In the genomic region with DNA sequence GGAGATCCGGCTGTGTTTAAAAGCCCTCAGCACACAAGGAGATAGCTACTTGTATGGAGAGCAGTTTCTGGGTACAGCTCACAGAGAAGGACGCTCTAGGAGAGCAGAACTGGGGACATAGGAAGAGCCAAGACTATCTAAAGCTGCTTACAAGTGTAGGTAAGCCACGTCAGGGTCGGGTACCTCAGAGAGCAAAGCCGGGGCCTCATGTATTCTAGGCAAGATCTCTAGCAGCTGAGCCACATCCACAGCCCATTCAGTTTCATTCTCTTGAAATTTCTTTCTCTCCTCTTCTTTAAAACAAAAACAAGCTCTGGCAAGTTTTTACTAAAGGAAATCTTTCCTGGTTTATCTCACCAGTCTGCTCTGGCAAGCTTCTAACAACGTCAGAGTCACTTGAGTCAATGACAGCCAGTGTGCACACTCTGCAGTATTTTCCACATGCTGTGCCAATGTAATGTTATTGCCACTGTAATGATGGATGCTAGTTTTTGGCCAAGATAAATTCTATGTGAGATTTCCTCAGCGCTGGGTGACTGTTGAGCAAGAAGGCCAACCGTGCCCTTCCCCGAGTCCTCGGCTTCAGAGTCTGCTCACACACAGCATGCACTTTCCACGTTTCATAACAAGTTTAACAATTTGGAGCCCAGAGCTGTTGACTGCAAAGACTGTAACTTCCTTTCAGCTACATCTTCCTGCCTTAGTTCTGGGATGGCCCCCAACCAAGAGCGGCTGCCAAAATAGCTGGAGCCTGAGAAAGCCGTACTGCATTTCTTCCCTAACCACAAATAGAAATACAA, we compare ENCODE assay signal across 9 mouse cellular contexts. TPM values are rescaled to one million over a fixed set of nuclear protein-coding genes. Genes with fewer than 3 reads are reported as not detected.
A peak's percentile ranks its signal among the peaks of the same experiment; 100 is the strongest.
DNase-seq lines count a peak whose midpoint lies in the region; ATAC-seq lines count a peak whose summit lies in the region.
"Had no signal": no experiment of that assay in that cellular context is flagged by ENCODE, and none has a peak within 500 bp of the region (broad histone marks: within the 10 kb centered on the region; RNA-seq: fewer than 3 reads in every experiment).

No protein-coding gene starts in this region.

- DNase-seq in liver, embryonic 13.5 days, result no peak
- DNase-seq in heart, postnatal 10 days, result peak; percentile 80 to 83
- DNase-seq in layer of hippocampus, postnatal 25 days (ENCODE audit: extremely low spot score in 1 of 2, low spot score in 1 of 2), result peak; percentile 11 to 13

- H3K9ac ChIP-seq in liver, embryonic 13.5 days, result no peak overlapping the region
- H3K9ac ChIP-seq in liver, embryonic 12.5 days, result no peak overlapping the region
- no peak overlapping the region for H3K9ac ChIP-seq in hindbrain, embryonic 13.5 days
- no peak overlapping the region for H3K9ac ChIP-seq in midbrain, embryonic 16.5 days (ENCODE audit: low read depth, low read length)

- 60% methylated on average over 13 of the region's 13 CpGs for WGBS in liver, embryonic 13.5 days (ENCODE audit: insufficient replicate concordance)
- 60% methylated on average over 13 of the region's 13 CpGs for WGBS in liver, embryonic 12.5 days (ENCODE audit: insufficient replicate concordance)
- WGBS in hindbrain, embryonic 13.5 days, result 87% methylated on average over 13 of the region's 13 CpGs
- WGBS in midbrain, embryonic 16.5 days, result 84% methylated on average over 13 of the region's 13 CpGs

- H3K27ac ChIP-seq in liver, embryonic 13.5 days, result peak overlapping the region; percentile 29
- no peak overlapping the region for H3K27ac ChIP-seq in liver, embryonic 12.5 days
- no peak overlapping the region for H3K27ac ChIP-seq in hindbrain, embryonic 13.5 days
- no peak overlapping the region for H3K27ac ChIP-seq in midbrain, embryonic 16.5 days (ENCODE audit: low read length)

- no peaks in the 10 kb centered on the region for H3K27me3 ChIP-seq in liver, embryonic 13.5 days
- H3K27me3 ChIP-seq in liver, embryonic 12.5 days (replicated peaks), result no peaks in the 10 kb centered on the region
- H3K27me3 ChIP-seq in hindbrain, embryonic 13.5 days, result no peaks in the 10 kb centered on the region
- no peaks in the 10 kb centered on the region for H3K27me3 ChIP-seq in midbrain, embryonic 16.5 days (ENCODE audit: control insufficient read depth, insufficient read depth, low read depth, low read length)

- intact Hi-C loops in heart, postnatal 10 days (cut with DNase I), result no loop called here

- no peak overlapping the region for H3K4me3 ChIP-seq in liver, embryonic 13.5 days (replicated peaks)
- H3K4me3 ChIP-seq in liver, embryonic 12.5 days, result no peak overlapping the region
- H3K4me3 ChIP-seq in hindbrain, embryonic 13.5 days, result no peak overlapping the region
- H3K4me3 ChIP-seq in midbrain, embryonic 16.5 days (ENCODE audit: low read depth, low read length), result no peak overlapping the region

- peaks cover 5% of the 10 kb centered on the region; the same call in 1 of the 2 replicates for H3K4me1 ChIP-seq in liver, embryonic 13.5 days (replicated peaks)
- no peaks in the 10 kb centered on the region for H3K4me1 ChIP-seq in liver, embryonic 12.5 days
- no peaks in the 10 kb centered on the region for H3K4me1 ChIP-seq in hindbrain, embryonic 13.5 days (replicated peaks)
- no peaks in the 10 kb centered on the region for H3K4me1 ChIP-seq in midbrain, embryonic 16.5 days (ENCODE audit: control insufficient read depth, insufficient read depth, low read length)

- no peak for ATAC-seq in liver, embryonic 13.5 days (ENCODE audit: low read depth)
- no peak for ATAC-seq in liver, embryonic 12.5 days
- ATAC-seq in frontal cortex, adult (ENCODE audit: low TSS enrichment), result peak; percentile 94
- peak; percentile 89 for ATAC-seq in megakaryocyte progenitor cell, adult 5-6 weeks (replicated peaks; ENCODE audit: poor library complexity)
- ATAC-seq in hindbrain, embryonic 13.5 days (ENCODE audit: low FRiP score), result no peak
- no peak for ATAC-seq in midbrain, embryonic 16.5 days

- H3K4me2 ChIP-seq in liver, embryonic 13.5 days, result no peak overlapping the region
- no peak overlapping the region for H3K4me2 ChIP-seq in liver, embryonic 12.5 days
- H3K4me2 ChIP-seq in hindbrain, embryonic 13.5 days, result no peak overlapping the region
- H3K4me2 ChIP-seq in midbrain, embryonic 16.5 days (ENCODE audit: low read length), result no peak overlapping the region

- H3K36me3 ChIP-seq in liver, embryonic 13.5 days, result no peaks in the 10 kb centered on the region
- H3K36me3 ChIP-seq in liver, embryonic 12.5 days, result no peaks in the 10 kb centered on the region
- H3K36me3 ChIP-seq in hindbrain, embryonic 13.5 days, result no peaks in the 10 kb centered on the region
- H3K36me3 ChIP-seq in midbrain, embryonic 16.5 days (ENCODE audit: control insufficient read depth, insufficient read depth, low read length), result no peaks in the 10 kb centered on the region
- H3K36me3 ChIP-seq: G1E had no signal

- H3K9me3 ChIP-seq in liver, embryonic 13.5 days (replicated peaks), result no peaks in the 10 kb centered on the region
- H3K9me3 ChIP-seq in liver, embryonic 12.5 days (replicated peaks), result no peaks in the 10 kb centered on the region
- H3K9me3 ChIP-seq in hindbrain, embryonic 13.5 days, result no peaks in the 10 kb centered on the region
- H3K9me3 ChIP-seq in midbrain, embryonic 16.5 days (replicated peaks; ENCODE audit: control insufficient read depth, low read length, poor library complexity, severe bottlenecking), result no peaks in the 10 kb centered on the region
- H3K9me3 ChIP-seq: G1E had no signal

RNA-seq across cellular contexts. Expression of gene Rnase10, which starts 0.6 kb away (rescaled TPM):
- not detected in 2 replicates for polyA plus RNA-seq in liver, embryonic 13.5 days (2015; fragmentation: Nextera tagmentation; extraction: Ambion mirVana)
- polyA plus RNA-seq in liver, embryonic 12.5 days (2016; fragmentation: Nextera tagmentation; extraction: Ambion mirVana), result 0.07 TPM in 1 of 2 replicates, not detected in the other
- under 1 TPM; 0.17 TPM for total RNA-seq in heart, postnatal 10 days (2021)
- not detected for total RNA-seq in layer of hippocampus, postnatal 25 days (2021)
- total RNA-seq in megakaryocyte progenitor cell, adult 5-6 weeks (2015), result 0.78 and 3.3 TPM in 2 replicates
- total RNA-seq in megakaryocyte progenitor cell, adult 5-6 weeks (2017), result 0.64 and 5.2 TPM in 2 replicates
- not detected in 2 replicates for polyA plus RNA-seq in hindbrain, embryonic 13.5 days (2015; fragmentation: Nextera tagmentation; extraction: Ambion mirVana)
- polyA plus RNA-seq in midbrain, embryonic 16.5 days (2015; fragmentation: Nextera tagmentation; extraction: Ambion mirVana), result not detected in 2 replicates
- polyA plus RNA-seq: G1E had no signal

RNA-seq across cellular contexts. Expression of gene Rnase9, which starts 33.6 kb away (rescaled TPM):
- not detected in 2 replicates for polyA plus RNA-seq in liver, embryonic 13.5 days (2015; fragmentation: Nextera tagmentation; extraction: Ambion mirVana)
- polyA plus RNA-seq in liver, embryonic 12.5 days (2016; fragmentation: Nextera tagmentation; extraction: Ambion mirVana), result not detected in 2 replicates
- total RNA-seq in heart, postnatal 10 days (2021), result not detected
- total RNA-seq in layer of hippocampus, postnatal 25 days (2021), result not detected
- total RNA-seq in megakaryocyte progenitor cell, adult 5-6 weeks (2015), result not detected in 2 replicates
- total RNA-seq in megakaryocyte progenitor cell, adult 5-6 weeks (2017), result not detected in 2 replicates
- not detected in 2 replicates for polyA plus RNA-seq in hindbrain, embryonic 13.5 days (2015; fragmentation: Nextera tagmentation; extraction: Ambion mirVana)
- not detected in 2 replicates for polyA plus RNA-seq in midbrain, embryonic 16.5 days (2015; fragmentation: Nextera tagmentation; extraction: Ambion mirVana)
- polyA plus RNA-seq: G1E had no signal

RNA-seq across cellular contexts. Expression of gene Rnase11, which starts 41.8 kb away (rescaled TPM):
- polyA plus RNA-seq in liver, embryonic 13.5 days (2015; fragmentation: Nextera tagmentation; extraction: Ambion mirVana), result not detected in 2 replicates
- polyA plus RNA-seq in liver, embryonic 12.5 days (2016; fragmentation: Nextera tagmentation; extraction: Ambion mirVana), result not detected in 2 replicates
- total RNA-seq in heart, postnatal 10 days (2021), result not detected
- not detected for total RNA-seq in layer of hippocampus, postnatal 25 days (2021)
- total RNA-seq in megakaryocyte progenitor cell, adult 5-6 weeks (2015), result not detected in 2 replicates
- not detected in 2 replicates for total RNA-seq in megakaryocyte progenitor cell, adult 5-6 weeks (2017)
- not detected in 2 replicates for polyA plus RNA-seq in hindbrain, embryonic 13.5 days (2015; fragmentation: Nextera tagmentation; extraction: Ambion mirVana)
- not detected in 2 replicates for polyA plus RNA-seq in midbrain, embryonic 16.5 days (2015; fragmentation: Nextera tagmentation; extraction: Ambion mirVana)
- polyA plus RNA-seq: G1E had no signal

RNA-seq across cellular contexts. Expression of gene Rnase12, which starts 49.3 kb away (rescaled TPM):
- 1.6 and 1.8 TPM in 2 replicates for polyA plus RNA-seq in liver, embryonic 13.5 days (2015; fragmentation: Nextera tagmentation; extraction: Ambion mirVana)
- polyA plus RNA-seq in liver, embryonic 12.5 days (2016; fragmentation: Nextera tagmentation; extraction: Ambion mirVana), result 0.44 and 1.4 TPM in 2 replicates
- total RNA-seq in heart, postnatal 10 days (2021), result not detected
- total RNA-seq in layer of hippocampus, postnatal 25 days (2021), result not detected
- 6.2 and 8.9 TPM in 2 replicates for total RNA-seq in megakaryocyte progenitor cell, adult 5-6 weeks (2015)
- 4.9 and 5.0 TPM in 2 replicates for total RNA-seq in megakaryocyte progenitor cell, adult 5-6 weeks (2017)
- polyA plus RNA-seq in hindbrain, embryonic 13.5 days (2015; fragmentation: Nextera tagmentation; extraction: Ambion mirVana), result not detected in 2 replicates
- polyA plus RNA-seq in midbrain, embryonic 16.5 days (2015; fragmentation: Nextera tagmentation; extraction: Ambion mirVana), result not detected in 2 replicates
- total RNA-seq: G1E had no signal
- polyA plus RNA-seq: G1E had no signal

RNA-seq across cellular contexts. Expression of gene Pnp2, which starts 52.3 kb away (rescaled TPM):
- polyA plus RNA-seq in liver, embryonic 13.5 days (2015; fragmentation: Nextera tagmentation; extraction: Ambion mirVana), result 7.6 and 8.5 TPM in 2 replicates
- polyA plus RNA-seq in liver, embryonic 12.5 days (2016; fragmentation: Nextera tagmentation; extraction: Ambion mirVana), result 4.0 and 4.3 TPM in 2 replicates
- total RNA-seq in heart, postnatal 10 days (2021), result 1 to 10 TPM in 1 of 2 experiments, under 1 TPM in 1; 0.69 to 1.1 TPM
- 1 to 10 TPM in 1 of 2 experiments, under 1 TPM in 1; 0.62 to 1.1 TPM for total RNA-seq in layer of hippocampus, postnatal 25 days (2021)
- 11.0 and 16.1 TPM in 2 replicates for total RNA-seq in megakaryocyte progenitor cell, adult 5-6 weeks (2015)
- 6.0 and 8.1 TPM in 2 replicates for total RNA-seq in megakaryocyte progenitor cell, adult 5-6 weeks (2017)
- polyA plus RNA-seq in hindbrain, embryonic 13.5 days (2015; fragmentation: Nextera tagmentation; extraction: Ambion mirVana), result 0.57 and 0.60 TPM in 2 replicates
- 1.1 and 1.3 TPM in 2 replicates for polyA plus RNA-seq in midbrain, embryonic 16.5 days (2015; fragmentation: Nextera tagmentation; extraction: Ambion mirVana)
- polyA plus RNA-seq: G1E had no signal

Comparison
In these comparisons a context has a peak if more than half of its experiments do, and no peak if none do; other contexts are left out.
1. ATAC-seq: peak in frontal cortex, adult (single experiment) and megakaryocyte progenitor cell, adult 5-6 weeks (single experiment); none in liver, embryonic 13.5 days (single experiment), liver, embryonic 12.5 days (single experiment), hindbrain, embryonic 13.5 days (single experiment) and midbrain, embryonic 16.5 days (single experiment).